Mouse (Mus musculus): ENCODE measurements around the gene Serpinb1b. TPM values are rescaled to one million over a fixed set of nuclear protein-coding genes. Genes with fewer than 3 reads are reported as not detected.

Gene Serpinb1b
- total RNA-seq, 2 experiments from 2014 or later = not detected

DNA sequence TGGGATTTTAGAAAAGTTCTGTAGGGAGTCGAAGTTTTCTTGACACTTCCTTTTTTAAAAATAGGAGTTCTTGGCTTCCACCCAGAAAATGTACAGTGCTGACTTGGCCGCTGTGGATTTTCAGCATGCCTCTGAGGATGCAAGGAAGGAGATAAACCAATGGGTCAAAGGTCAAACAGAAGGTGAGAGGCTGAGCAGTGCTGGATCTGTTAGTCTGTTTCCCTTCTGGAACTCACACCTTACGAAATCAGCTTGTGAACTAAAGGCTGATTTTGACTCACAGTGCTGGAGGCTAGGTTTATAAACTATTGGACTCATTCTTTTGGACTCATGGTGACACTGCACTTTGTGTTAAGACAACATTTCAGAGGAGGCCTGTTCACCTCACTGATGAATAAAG lies 11.2 kb downstream of the Serpinb1b start:
- no peak for ATAC-seq (replicated peaks; ENCODE audit: low FRiP score, poor library complexity, severe bottlenecking)

DNA sequence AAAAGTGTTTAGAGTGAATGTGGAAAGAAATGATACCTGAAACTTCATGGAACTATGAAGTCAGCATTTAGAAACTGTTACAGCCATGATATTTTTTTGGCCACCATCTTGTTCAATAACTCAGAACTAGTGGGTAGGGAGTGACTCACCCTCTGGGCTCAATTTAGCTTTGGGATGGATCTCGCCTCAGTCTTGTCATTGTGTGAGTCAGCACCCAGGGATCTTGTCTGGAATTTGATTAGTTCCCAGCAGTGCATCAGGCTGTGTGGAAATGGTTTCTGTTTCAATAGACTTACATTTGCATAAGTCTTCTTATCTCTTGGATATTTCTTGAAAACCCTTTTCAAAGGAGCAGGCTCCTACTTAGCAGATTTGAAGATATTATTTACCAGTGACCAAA lies 12.2 kb downstream of the Serpinb1b start:
- ATAC-seq (replicated peaks; ENCODE audit: low FRiP score, poor library complexity, severe bottlenecking) = no peak

GRCm38 (mm10) chr13:33091306-33091705 lies 12.9 kb downstream of the Serpinb1b start:
- ATAC-seq (replicated peaks; ENCODE audit: low FRiP score, poor library complexity, severe bottlenecking) = no peak

GRCm38 (mm10) chr13:33095575-33095974 lies 17.2 kb downstream of the Serpinb1b start:
- ATAC-seq (replicated peaks; ENCODE audit: low FRiP score, poor library complexity, severe bottlenecking) = no peak

- no peak for ATAC-seq (replicated peaks; ENCODE audit: low FRiP score, poor library complexity, severe bottlenecking)
Measured at GRCm38 (mm10) chr13:33105626-33106025, 27.3 kb downstream of the Serpinb1b start.

DNA sequence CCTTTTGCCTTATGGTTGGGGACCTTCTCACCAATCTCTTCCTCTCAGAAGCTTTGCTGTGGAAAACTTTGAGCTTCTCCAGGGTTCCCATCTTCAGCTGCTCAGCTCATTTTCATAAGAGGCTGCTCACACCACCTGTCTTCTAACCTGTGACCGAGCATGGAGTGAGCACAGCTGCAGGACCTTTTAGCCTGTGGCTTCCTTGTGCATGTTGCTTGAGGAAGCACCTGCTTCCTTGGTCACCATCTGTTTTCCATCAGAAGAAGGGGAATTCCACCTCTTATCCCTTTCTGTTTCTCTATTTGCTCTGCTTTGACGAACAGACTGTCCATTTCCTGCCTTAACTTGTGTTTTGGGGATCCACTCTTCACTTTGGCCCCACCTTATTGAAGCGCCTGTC lies 34.7 kb downstream of the Serpinb1b start:
- no peak for ATAC-seq (replicated peaks; ENCODE audit: low FRiP score, poor library complexity, severe bottlenecking)

GRCm38 (mm10) chr13:33137717-33138116 lies 59.3 kb downstream of the Serpinb1b start:
- ATAC-seq (replicated peaks; ENCODE audit: low FRiP score, poor library complexity, severe bottlenecking) = no peak

DNA sequence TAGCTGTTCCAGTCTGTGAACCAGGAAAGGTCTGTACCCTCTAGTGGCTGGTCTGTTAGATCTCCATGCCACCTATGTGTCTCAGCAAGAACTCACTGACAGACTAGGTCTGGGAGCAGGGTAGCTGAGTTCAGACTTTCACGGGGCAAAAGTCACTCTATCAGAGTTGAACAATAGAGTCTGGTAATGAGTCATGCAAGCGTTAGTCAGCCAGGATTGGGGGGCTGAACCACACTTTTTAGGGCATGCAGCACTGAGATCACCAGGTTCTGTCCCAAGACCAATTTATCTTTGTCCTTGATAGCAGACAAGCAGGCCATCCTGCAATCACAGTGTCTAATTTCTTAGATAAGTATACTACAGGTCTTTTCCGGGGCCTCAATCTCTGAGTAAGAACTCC lies 63.1 kb downstream of the Serpinb1b start:
- no peak for ATAC-seq (replicated peaks; ENCODE audit: low FRiP score, poor library complexity, severe bottlenecking)

Other genes starting within 250 kb of the Serpinb1b start
- gene Serpinb1a, start 227.4 kb upstream of the Serpinb1b start, total RNA-seq (2015; ENCODE audit: low replicate concordance) = 141 and 144 TPM in 2 replicates
- gene Serpinb1a, start 227.4 kb upstream of the Serpinb1b start, total RNA-seq (2017; ENCODE audit: low replicate concordance) = 133 and 225 TPM in 2 replicates
- gene Serpinb1c, start 180.4 kb upstream of the Serpinb1b start, total RNA-seq (2015; ENCODE audit: low replicate concordance) = not detected in 2 replicates
- not detected in 2 replicates for gene Serpinb1c, start 180.4 kb upstream of the Serpinb1b start, total RNA-seq (2017; ENCODE audit: low replicate concordance)
- 24.2 and 40.5 TPM in 2 replicates for gene Serpinb6b, start 113.4 kb upstream of the Serpinb1b start, total RNA-seq (2015; ENCODE audit: low replicate concordance)
- gene Serpinb6b, start 113.4 kb upstream of the Serpinb1b start, total RNA-seq (2017; ENCODE audit: low replicate concordance) = 25.4 and 36.4 TPM in 2 replicates
- gene Serpinb9, start 75.3 kb upstream of the Serpinb1b start, total RNA-seq (2015; ENCODE audit: low replicate concordance) = 10.9 and 13.3 TPM in 2 replicates
- gene Serpinb9, start 75.3 kb upstream of the Serpinb1b start, total RNA-seq (2017; ENCODE audit: low replicate concordance) = 10.1 and 11.4 TPM in 2 replicates
- 0.63 TPM in 1 of 2 replicates, not detected in the other for gene Serpinb9b, start 51.2 kb upstream of the Serpinb1b start, total RNA-seq (2015; ENCODE audit: low replicate concordance)
- gene Serpinb9b, start 51.2 kb upstream of the Serpinb1b start, total RNA-seq (2017; ENCODE audit: low replicate concordance) = not detected in 2 replicates
- gene Serpinb9c, start 81.2 kb downstream of the Serpinb1b start, total RNA-seq (2015; ENCODE audit: low replicate concordance) = not detected in 2 replicates
- not detected in 2 replicates for gene Serpinb9c, start 81.2 kb downstream of the Serpinb1b start, total RNA-seq (2017; ENCODE audit: low replicate concordance)
- not detected in 2 replicates for gene Serpinb9d, start 114.4 kb downstream of the Serpinb1b start, total RNA-seq (2015; ENCODE audit: low replicate concordance)
- gene Serpinb9d, start 114.4 kb downstream of the Serpinb1b start, total RNA-seq (2017; ENCODE audit: low replicate concordance) = not detected in 2 replicates
- gene Serpinb9e, start 171.0 kb downstream of the Serpinb1b start, total RNA-seq (2015; ENCODE audit: low replicate concordance) = not detected in 2 replicates
- gene Serpinb9e, start 171.0 kb downstream of the Serpinb1b start, total RNA-seq (2017; ENCODE audit: low replicate concordance) = not detected in 2 replicates
- not detected in 2 replicates for gene Serpinb9f, start 245.5 kb downstream of the Serpinb1b start, total RNA-seq (2015; ENCODE audit: low replicate concordance)
- gene Serpinb9f, start 245.5 kb downstream of the Serpinb1b start, total RNA-seq (2017; ENCODE audit: low replicate concordance) = not detected in 2 replicates